Mouse (Mus musculus) natural killer cell, adult 2 months (primary cell): ENCODE results near the gene Map1b.

Source experiments
- DNase-seq, 2 experiments: peaks; one replicate each; pipeline ENCODE4 v3.0.0; 2022; ENCODE audit warnings: low spot score in 2 of 2

Map1b gene

GRCm38 (mm10) chr13:99489998-99490397 lies 26.3 kb downstream of the Map1b start:
- no peak for DNase-seq

- DNase-seq, result no peak
These were observed 27.2 kb downstream of the Map1b start for GRCm38 (mm10) chr13:99489175-99489574.

DNA sequence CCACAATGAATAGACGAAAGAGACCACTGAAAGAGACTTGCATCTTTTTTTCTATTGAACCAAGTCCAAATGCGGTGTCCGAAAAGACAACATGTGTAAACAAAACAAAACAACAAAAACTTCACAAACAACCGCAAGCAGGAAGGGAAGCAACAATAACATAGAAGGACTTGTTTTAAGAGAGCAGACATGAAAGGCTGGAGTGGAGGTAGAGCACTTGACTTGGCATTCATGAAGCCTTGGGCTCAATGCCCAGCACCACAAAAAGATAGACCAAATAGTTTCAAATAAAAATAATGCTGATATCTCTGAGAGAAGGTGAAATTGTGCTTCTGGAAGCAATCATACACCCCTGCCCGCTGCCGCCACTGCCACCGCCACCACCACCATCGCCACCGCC lies 30.5 kb downstream of the Map1b start:
- no peak for DNase-seq

- DNase-seq, result no peak
These were observed 31.0 kb downstream of the Map1b start for GRCm38 (mm10) chr13:99485331-99485733.

DNA sequence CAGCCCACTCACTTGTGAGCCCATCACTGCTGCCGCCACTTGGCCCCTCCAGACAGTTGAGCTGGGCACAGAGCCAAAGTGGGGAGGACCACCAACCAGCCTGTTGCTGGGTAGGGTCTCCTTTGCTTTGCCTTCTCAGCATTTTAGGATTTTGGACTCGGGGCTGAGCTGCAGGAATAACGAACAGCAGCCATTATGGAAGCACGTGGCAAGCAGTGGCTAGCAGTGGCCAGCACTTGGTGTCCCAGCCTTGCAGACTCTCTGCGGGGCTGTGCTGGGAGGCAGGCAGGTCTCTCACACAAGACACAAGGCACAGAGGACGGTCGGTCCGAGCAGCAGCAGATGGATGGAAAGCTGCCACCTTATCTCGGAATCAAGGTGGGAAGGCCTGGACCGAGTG lies 31.4 kb downstream of the Map1b start:
- no peak for DNase-seq

GRCm38 (mm10) chr13:99483433-99483832 lies 32.9 kb downstream of the Map1b start:
- DNase-seq, result no peak

DNA sequence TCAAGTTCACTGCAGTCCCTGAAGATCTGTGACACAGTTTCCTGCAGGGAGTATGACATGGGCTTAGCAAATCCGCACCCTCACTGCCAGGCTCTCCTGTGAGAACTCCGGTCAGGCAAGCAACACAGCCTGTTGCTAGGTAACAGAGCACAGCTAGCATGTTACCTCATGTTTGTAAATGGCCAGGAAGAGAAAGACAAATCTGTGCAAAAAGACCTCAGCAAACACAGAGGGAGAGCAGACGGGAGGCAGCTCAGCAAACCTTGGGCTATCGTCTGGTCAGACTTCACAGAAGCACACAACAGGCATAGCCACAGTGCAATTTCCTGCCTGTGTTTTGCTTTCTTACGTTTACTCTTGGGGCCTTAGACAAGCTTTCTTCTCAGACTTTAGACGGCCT lies 40.9 kb downstream of the Map1b start:
- DNase-seq, result peak; percentile 10 to 19

GRCm38 (mm10) chr13:99475033-99475432 lies 41.3 kb downstream of the Map1b start:
- DNase-seq, result no peak

GRCm38 (mm10) chr13:99474108-99474507 lies 42.2 kb downstream of the Map1b start:
- no peak for DNase-seq

- DNase-seq, result no peak
These were observed 44.3 kb downstream of the Map1b start for GRCm38 (mm10) chr13:99472028-99472427.

DNA sequence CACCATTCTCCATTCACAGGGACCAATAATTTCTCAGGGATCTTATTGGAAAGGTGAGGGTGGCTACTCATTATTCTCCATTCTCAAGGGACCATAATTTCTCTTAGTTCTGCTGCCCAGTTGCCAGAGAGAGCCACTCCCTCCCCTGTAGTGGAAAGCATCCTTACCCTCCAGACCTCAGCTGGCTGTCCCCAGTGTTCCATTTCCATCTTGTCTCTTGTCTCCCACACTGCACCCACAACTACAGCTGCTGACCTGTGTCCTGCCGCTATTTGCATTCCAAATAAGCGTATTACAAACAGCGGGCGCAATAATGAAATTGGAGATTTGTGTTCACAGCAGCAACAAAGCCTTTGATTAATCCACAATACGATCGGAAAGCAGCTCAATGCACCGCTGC lies 46.3 kb downstream of the Map1b start:
- no peak for DNase-seq

DNA sequence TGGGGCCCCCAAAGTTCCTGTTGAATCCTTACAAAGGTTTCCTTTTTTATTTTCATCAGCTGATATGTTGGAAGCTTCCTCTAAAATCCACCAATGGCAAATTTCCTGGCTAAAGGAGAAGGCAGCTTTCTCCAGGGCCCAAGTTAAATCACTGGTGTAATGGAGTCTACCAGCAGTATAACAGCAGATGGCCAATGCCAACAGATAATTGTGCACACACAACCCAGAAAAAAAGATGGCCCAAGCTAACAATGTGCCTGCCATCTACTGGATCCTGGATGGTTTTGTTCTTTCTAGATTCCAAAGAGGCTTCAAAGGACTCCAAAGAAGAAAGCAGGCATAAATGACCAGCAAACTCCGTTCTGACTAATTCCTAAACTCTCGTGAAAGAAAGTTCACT lies 48.1 kb downstream of the Map1b start:
- no peak for DNase-seq

DNA sequence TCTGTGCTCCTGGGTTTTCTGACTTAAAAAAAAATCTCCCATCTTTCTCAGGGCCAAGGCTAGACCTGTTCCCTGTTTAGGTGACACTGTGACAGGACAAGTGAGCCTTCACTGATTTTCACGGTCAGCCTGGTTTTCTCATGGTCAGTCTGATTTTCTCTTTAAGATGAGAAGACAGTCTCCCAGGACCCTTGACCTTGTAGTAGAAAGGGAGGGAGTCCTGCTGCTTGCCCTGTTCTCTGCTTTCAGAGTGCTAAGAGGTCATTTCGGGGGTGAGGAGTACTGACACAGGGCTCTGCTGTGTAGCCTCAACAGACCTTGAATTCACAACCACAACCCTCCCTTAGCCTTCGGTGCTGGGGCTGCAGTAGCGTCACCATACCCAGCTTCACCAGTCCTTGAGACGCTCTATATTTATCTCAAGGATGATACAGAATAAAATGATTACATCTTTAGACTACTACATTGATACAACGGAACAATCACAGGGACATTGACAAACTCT lies 49.5 kb downstream of the Map1b start:
- DNase-seq, result no peak

GRCm38 (mm10) chr13:99466064-99466463 lies 50.3 kb downstream of the Map1b start:
- no peak for DNase-seq

GRCm38 (mm10) chr13:99464551-99464950 lies 51.8 kb downstream of the Map1b start:
- DNase-seq, result no peak

- DNase-seq, result no peak
These were observed 54.5 kb downstream of the Map1b start for GRCm38 (mm10) chr13:99461886-99462285.

GRCm38 (mm10) chr13:99459612-99460011 lies 56.7 kb downstream of the Map1b start:
- no peak for DNase-seq

- DNase-seq, result no peak
These were observed 57.5 kb downstream of the Map1b start for GRCm38 (mm10) chr13:99458658-99459386.

DNA sequence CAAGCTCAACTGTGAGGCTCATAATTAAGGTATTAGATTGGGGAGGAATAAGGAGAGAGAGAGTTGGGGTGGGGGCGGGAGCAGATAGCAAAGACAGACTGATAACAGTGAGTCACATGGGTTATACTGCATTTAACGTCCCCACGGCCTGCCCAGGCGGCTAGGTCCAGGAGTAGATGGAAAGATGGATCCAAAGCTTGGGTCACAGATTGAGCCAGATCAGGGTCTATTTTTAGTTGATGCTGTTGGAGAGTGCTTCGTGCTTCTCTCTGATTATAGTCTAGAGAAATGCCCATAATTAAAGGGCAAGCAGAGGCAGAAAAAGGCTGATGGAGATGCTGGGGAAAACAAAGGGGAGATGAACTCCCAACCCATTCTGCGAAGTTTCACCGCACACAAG lies 61.4 kb downstream of the Map1b start:
- DNase-seq, result no peak

- DNase-seq, result no peak
These were observed 63.9 kb downstream of the Map1b start for GRCm38 (mm10) chr13:99452444-99452843.

DNA sequence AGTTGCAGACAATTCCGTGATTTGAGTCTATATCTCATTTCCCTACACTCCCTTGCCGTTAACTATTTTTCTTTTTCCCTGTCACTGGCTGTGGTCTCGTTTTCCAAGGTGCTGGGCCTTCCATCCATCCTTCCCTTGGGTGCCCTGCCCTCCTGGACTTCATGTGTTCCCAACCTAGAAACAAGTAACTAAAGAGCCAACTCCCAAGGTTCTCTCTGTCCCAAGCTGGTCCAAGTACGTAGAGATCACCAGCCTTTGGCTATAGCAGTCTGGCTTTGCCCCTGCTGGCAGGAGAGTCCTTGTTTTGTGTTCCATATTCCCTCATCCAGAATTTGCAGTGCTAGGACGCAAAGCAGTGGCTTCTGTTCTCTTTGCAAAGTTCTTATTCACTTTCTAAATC lies 65.1 kb downstream of the Map1b start:
- no peak for DNase-seq

DNA sequence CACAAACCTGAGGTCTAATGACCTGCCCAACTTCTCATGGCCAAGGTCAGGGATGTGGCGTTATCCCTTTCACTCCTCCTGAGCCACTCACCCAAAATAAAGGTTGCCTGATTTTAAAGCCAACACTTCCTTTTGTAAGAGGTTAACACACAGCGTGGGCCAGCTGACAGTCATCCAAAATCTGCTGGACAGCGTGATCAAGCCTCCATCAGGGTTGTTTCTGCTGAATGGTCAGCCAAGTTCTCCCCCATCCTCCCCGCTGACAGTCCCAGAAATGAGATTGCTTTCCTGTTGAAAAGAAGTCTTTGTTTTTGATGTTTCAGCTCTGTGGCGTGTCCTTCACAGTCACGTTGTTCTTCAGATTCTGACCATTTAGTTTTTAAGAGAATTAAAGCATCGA lies 65.6 kb downstream of the Map1b start:
- no peak for DNase-seq

DNA sequence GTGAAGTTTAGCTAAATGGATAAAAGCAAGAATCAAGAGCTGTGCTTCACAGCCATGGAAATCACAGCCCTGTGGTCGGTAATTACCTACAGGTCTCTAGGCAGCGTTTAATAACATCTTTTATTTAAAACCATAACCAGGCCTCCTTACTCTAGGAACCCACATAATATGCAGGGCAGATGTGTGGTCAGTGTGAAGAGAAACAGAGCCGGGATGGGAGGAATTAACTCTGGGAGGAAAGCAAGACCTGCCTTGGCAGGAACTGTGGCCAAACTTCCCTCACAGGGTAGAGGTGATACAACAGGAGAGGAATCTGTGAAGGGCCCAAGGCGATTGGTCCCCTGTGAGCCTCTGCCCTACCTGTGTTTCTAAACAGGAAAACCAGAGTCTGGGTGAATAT lies 66.8 kb downstream of the Map1b start:
- no peak for DNase-seq

GRCm38 (mm10) chr13:99448278-99448677 lies 68.1 kb downstream of the Map1b start:
- no peak for DNase-seq
